Mouse (Mus musculus) left cerebral cortex, adult 2 months (tissue): ENCODE measurements around the gene Olfr221. TPM values are rescaled to one million over a fixed set of nuclear protein-coding genes. Genes with fewer than 3 reads are reported as not detected.

Experiments used
- DNase-seq, 2 experiments: peaks; one replicate each; pipeline ENCODE4 v3.0.0; 2021 to 2022; ENCODE audit warnings: low spot score in 2 of 2, mixed read lengths in 1 of 2; ENCODE audit errors: extremely low spot score in 1 of 2
- H3K27ac ChIP-seq: fragments of 200-600 bp; 2 replicates; pipeline ENCODE4 v1.8.1; 2022
- H3K4me3 ChIP-seq: fragments of 200-600 bp; 2 replicates; pipeline ENCODE4 v1.8.1; 2022
- CTCF ChIP-seq: fragments of 200-600 bp; IDR thresholded peaks from 2 replicates; pipeline ENCODE4 v1.8.1; 2022; ENCODE audit warnings: antibody characterized with exemption, mild to moderate bottlenecking, moderate library complexity
- intact Hi-C: fragments of 180-260 bp; cut with DNase I; formaldehyde crosslinking; loops from one replicate; pipeline ENCODE4 v1.15.1; 2025
- total RNA-seq, 2 experiments: library from RNA; stranded (reverse); gene quantifications; 2 replicates each; pipeline ENCODE4 v1.2.3; 2021

The Olfr221 gene
- total RNA-seq, 2 experiments from 2014 or later, result not detected

- peak; percentile 57 for TF ChIP-seq CTCF
- no peak overlapping the region for H3K4me3 ChIP-seq
- DNase-seq, result no peak
- intact Hi-C loops, result no loop called here
- H3K27ac ChIP-seq, result no peak overlapping the region
Observed at GRCm38 (mm10) chr14:51996231-51996841, 45.9 kb downstream of the Olfr221 start.

- Histone ChIP-seq H3K4me3 (no peak overlapping the region), H3K27ac (no peak overlapping the region)
- intact Hi-C loops, result no loop called here
- no peak for TF ChIP-seq CTCF
- no peak for DNase-seq
Observed at GRCm38 (mm10) chr14:51995219-51995871, 46.9 kb downstream of the Olfr221 start.

GRCm38 (mm10) chr14:51994453-51994852 is 47.8 kb downstream of the Olfr221 start:
- Histone ChIP-seq H3K27ac (no peak overlapping the region), H3K4me3 (no peak overlapping the region)
- intact Hi-C loops, result no loop called here
- no peak for TF ChIP-seq CTCF
- DNase-seq, result no peak

GRCm38 (mm10) chr14:51989461-51989970 is 52.7 kb downstream of the Olfr221 start:
- TF ChIP-seq CTCF, result no peak
- DNase-seq, result no peak
- H3K4me3 ChIP-seq, result no peak overlapping the region
- H3K27ac ChIP-seq, result no peak overlapping the region
- intact Hi-C loops, result no loop called here

- intact Hi-C loops, result no loop called here
- H3K27ac ChIP-seq, result no peak overlapping the region
- no peak overlapping the region for H3K4me3 ChIP-seq
- no peak for DNase-seq
- TF ChIP-seq CTCF, result no peak
Observed at GRCm38 (mm10) chr14:51988731-51989130, 53.5 kb downstream of the Olfr221 start.

GRCm38 (mm10) chr14:51987177-51987576 is 55.1 kb downstream of the Olfr221 start:
- Histone ChIP-seq H3K4me3 (no peak overlapping the region), H3K27ac (no peak overlapping the region)
- intact Hi-C loops, result no loop called here
- TF ChIP-seq CTCF, result no peak
- DNase-seq, result no peak

- H3K27ac ChIP-seq, result peak overlapping the region; percentile 84
- H3K4me3 ChIP-seq, result peak overlapping the region; percentile 72
- DNase-seq, result no peak
- intact Hi-C loops, result no loop called here
- TF ChIP-seq CTCF, result no peak
Observed at GRCm38 (mm10) chr14:51986153-51986505, 56.1 kb downstream of the Olfr221 start.

GRCm38 (mm10) chr14:51985301-51986152 is 56.7 kb downstream of the Olfr221 start:
- intact Hi-C loops, result loop anchor here (1.0 kb wide), 1 partner anchor 56 kb away; no protein-coding TSS in a partner anchor
- peak overlapping the region; percentile 72 for H3K4me3 ChIP-seq
- peak; percentile 56 to 69 for DNase-seq
- H3K27ac ChIP-seq, result peak overlapping the region; percentile 84
- no peak; the same call in 1 of the 2 replicates for TF ChIP-seq CTCF

GRCm38 (mm10) chr14:51984247-51985231 is 57.7 kb downstream of the Olfr221 start, which contains the start of gene Arhgef40:
Arhgef40 (plus strand) TSS chr14:51984719.
- DNase-seq, result peak; percentile 62 to 77
- Histone ChIP-seq H3K4me3 (peak within 1 kb of the TSS; percentile 72), H3K27ac (peak within 1 kb of the TSS; percentile 84)
- no peak for TF ChIP-seq CTCF
- intact Hi-C loops, result loop anchor here (1.0 kb wide), 1 partner anchor 55 kb away; no protein-coding TSS in a partner anchor

Other genes with a start within 250 kb of the Olfr221 start
- not detected for gene AY358078, start 242.4 kb downstream of the Olfr221 start, total RNA-seq
- gene Ear6, start 188.8 kb downstream of the Olfr221 start, total RNA-seq, result not detected
- 10 to 100 TPM; 28.8 to 35.2 TPM for gene Mettl17, start 157.6 kb downstream of the Olfr221 start, total RNA-seq
- gene Slc39a2, start 149.6 kb downstream of the Olfr221 start, total RNA-seq, result 10 to 100 TPM in 1 of 2 experiments, 1 to 10 TPM in 1; 6.3 to 10.0 TPM
- 100 to 1,000 TPM; 793 to 811 TPM for gene Ndrg2, start 128.3 kb downstream of the Olfr221 start, total RNA-seq
- not detected for gene Tppp2, start 124.0 kb downstream of the Olfr221 start, total RNA-seq
- gene Rnase13, start 119.7 kb downstream of the Olfr221 start, total RNA-seq, result not detected
- gene Arhgef40, start 57.7 kb downstream of the Olfr221 start, total RNA-seq, result 10 to 100 TPM; 28.8 to 31.1 TPM
- gene Tmem253, start 26.8 kb downstream of the Olfr221 start, total RNA-seq, result under 1 TPM in 1 of 2 experiments, not detected in 1; 0.37 TPM
- gene Zfp219, start 21.7 kb downstream of the Olfr221 start, total RNA-seq, result 10 to 100 TPM; 36.4 to 41.4 TPM
- gene Hnrnpc, start 61.6 kb upstream of the Olfr221 start, total RNA-seq, result 100 to 1,000 TPM; 213 to 221 TPM
- gene Rpgrip1, start 68.2 kb upstream of the Olfr221 start, total RNA-seq, result 1 to 10 TPM; 1.5 to 1.8 TPM
- 10 to 100 TPM; 52.5 to 54.7 TPM for gene Supt16, start 155.0 kb upstream of the Olfr221 start, total RNA-seq
- gene Chd8, start 215.3 kb upstream of the Olfr221 start, total RNA-seq, result 100 to 1,000 TPM; 115 to 122 TPM
- gene Tox4, start 236.7 kb upstream of the Olfr221 start, total RNA-seq, result 10 to 100 TPM; 62.6 to 66.0 TPM
- gene Rab2b, start 237.1 kb upstream of the Olfr221 start, total RNA-seq, result 10 to 100 TPM; 35.8 to 37.2 TPM